Mouse (Mus musculus) liver, embryonic 14.5 days (tissue): ENCODE results near the gene Fgfr2.

Source experiments
- CTCF ChIP-seq: IDR thresholded peaks from 2 replicates; pipeline ENCODE4 v1.5.1; 2016; ENCODE audit warnings: antibody characterized with exemption, low read depth, control low read depth
- EP300 ChIP-seq: IDR thresholded peaks from 2 replicates; pipeline ENCODE4 v1.6.1; 2016; ENCODE audit warnings: antibody characterized with exemption, low read depth

DNA sequence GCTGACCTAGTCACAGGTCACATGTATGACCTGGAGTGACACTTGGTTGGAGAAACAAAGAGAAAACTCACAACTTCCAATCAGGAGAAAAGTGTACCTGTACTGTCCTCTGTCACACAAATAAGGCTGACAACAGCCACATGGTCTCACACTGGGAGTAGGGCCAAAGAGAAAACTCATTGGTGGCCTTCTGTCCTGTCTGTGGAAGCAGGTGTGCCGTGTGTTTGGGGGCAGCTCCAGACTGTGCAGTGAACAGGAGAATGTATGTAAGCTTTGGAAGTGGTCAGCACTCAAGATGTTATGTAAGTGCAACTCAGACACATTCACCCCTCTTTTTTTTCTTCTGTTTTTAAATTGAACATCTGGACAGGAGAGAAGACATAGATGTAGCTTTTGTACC lies 2421.8 kb downstream of the Fgfr2 start:
- TF ChIP-seq CTCF (no peak), EP300 (no peak)
